Mouse (Mus musculus) liver, postnatal 0 days (tissue): ENCODE data around the gene Olfr402. TPM values are rescaled to one million over a fixed set of nuclear protein-coding genes. Genes with fewer than 3 reads are reported as not detected.

Source experiments
- ATAC-seq: fragments of 200-750 bp; cut with Nextera tagmentation; 2 replicates; pipeline ENCODE4 v1.8.0; 2017; ENCODE audit warnings: mild to moderate bottlenecking, moderate library complexity
- DNase-seq: peaks from one replicate; pipeline ENCODE4 v3.0.0-alpha.2; 2016
- H3K27ac ChIP-seq: fragments of 300-500 bp; sonication (generic); 2 replicates; pipeline ENCODE4 v1.5.1; 2014; ENCODE audit warnings: antibody characterized with exemption, moderate library complexity, mild to moderate bottlenecking, low read depth
- H3K27me3 ChIP-seq: fragments of 300-500 bp; sonication (generic); 2 replicates; pipeline ENCODE4 v1.6.1; 2014; ENCODE audit warnings: low read length, control low read depth, mixed read lengths; ENCODE audit not compliant: insufficient read depth
- H3K36me3 ChIP-seq: fragments of 300-500 bp; sonication (generic); replicated peaks from 2 replicates; pipeline ENCODE4 v1.6.1; 2014; ENCODE audit warnings: mild to moderate bottlenecking, control low read depth, low read length, moderate library complexity, mixed read lengths; ENCODE audit not compliant: insufficient read depth
- H3K4me1 ChIP-seq: fragments of 300-500 bp; sonication (generic); 2 replicates; pipeline ENCODE4 v1.6.1; 2014; ENCODE audit warnings: antibody characterized with exemption, mild to moderate bottlenecking, control low read depth; ENCODE audit not compliant: insufficient read depth
- H3K4me2 ChIP-seq: fragments of 300-500 bp; sonication (generic); 2 replicates; pipeline ENCODE4 v1.6.1; 2014; ENCODE audit warnings: low read depth, mild to moderate bottlenecking, low read length, moderate library complexity, mixed read lengths
- H3K4me3 ChIP-seq: fragments of 300-500 bp; sonication (generic); 2 replicates; pipeline ENCODE4 v1.5.1; 2014; ENCODE audit warnings: low read depth, low read length
- H3K9ac ChIP-seq: fragments of 300-500 bp; sonication (generic); replicated peaks from 2 replicates; pipeline ENCODE4 v1.6.1; 2014; ENCODE audit warnings: mild to moderate bottlenecking, moderate library complexity
- H3K9me3 ChIP-seq: fragments of 300-500 bp; sonication (generic); 2 replicates; pipeline ENCODE4 v1.6.1; 2016; ENCODE audit warnings: mild to moderate bottlenecking, control low read depth, low read length, mixed read lengths
- CTCF ChIP-seq: sonication (generic); IDR thresholded peaks from 2 replicates; pipeline ENCODE4 v1.5.1; 2016; ENCODE audit warnings: antibody characterized with exemption, low read depth
- EP300 ChIP-seq: IDR thresholded peaks from 2 replicates; pipeline ENCODE4 v1.6.1; 2016; ENCODE audit warnings: antibody characterized with exemption, low read depth, mild to moderate bottlenecking
- WGBS: fragments of 180-500 bp; shearing (Covaris S2); extraction: QIAGEN DNeasy Blood & Tissue Kit; methylation state at CpG from one replicate; pipeline ENCODE4 v1.1.7; 2014; ENCODE audit not compliant: insufficient replicate concordance; 5-methylcytosine and 5-hydroxymethylcytosine counted together
- polyA plus RNA-seq: library from polyadenylated mRNA; unstranded; fragments of >200 nt; fragmentation: Nextera tagmentation; extraction: Ambion mirVana; gene quantifications from 2 replicates; pipeline ENCODE4 v1.2.1, GENCODE M21; 2015

Gene Olfr402
- polyA plus RNA-seq, 1 experiment from 2014 or later = not detected

GRCm38 (mm10) chr11:74183745-74184144, 30.4 kb downstream of the Olfr402 start:
- Histone ChIP-seq H3K4me3 (no peak overlapping the region), H3K4me2 (no peak overlapping the region), H3K27me3 (no peaks in the 10 kb centered on the region), H3K27ac (no peak overlapping the region), H3K9ac (no peak overlapping the region), H3K4me1 (no peaks in the 10 kb centered on the region), H3K36me3 (no peaks in the 10 kb centered on the region), H3K9me3 (no peaks in the 10 kb centered on the region)
- TF ChIP-seq EP300 = no peak
- TF ChIP-seq CTCF = no peak
- ATAC-seq (no peak), DNase-seq (no peak)
- 76% methylated on average over 4 of the region's 4 CpGs for WGBS

GRCm38 (mm10) chr11:74185949-74186348, 32.6 kb downstream of the Olfr402 start, which contains the start of gene Olfr403:
Olfr403 (plus strand) TSS chr11:74186249.
- H3K9me3 ChIP-seq = no peaks in the 10 kb centered on the region
- H3K36me3 ChIP-seq = no peaks in the 10 kb centered on the region
- no peak within 1 kb of the TSS for H3K9ac ChIP-seq
- TF ChIP-seq EP300 (no peak), CTCF (no peak)
- no peak for ATAC-seq
- no peak within 1 kb of the TSS for H3K27ac ChIP-seq
- H3K27me3 ChIP-seq = no peaks in the 10 kb centered on the region
- no peak for DNase-seq
- no peaks in the 10 kb centered on the region for H3K4me1 ChIP-seq
- no peak within 1 kb of the TSS for H3K4me2 ChIP-seq
- H3K4me3 ChIP-seq = no peak within 1 kb of the TSS

Other genes with a start within 250 kb of the Olfr402 start
- gene Olfr395, start 244.2 kb upstream of the Olfr402 start, polyA plus RNA-seq = not detected in 2 replicates
- not detected in 2 replicates for gene Olfr23, start 216.9 kb upstream of the Olfr402 start, polyA plus RNA-seq
- gene Olfr397, start 192.7 kb upstream of the Olfr402 start, polyA plus RNA-seq = not detected in 2 replicates
- gene Olfr398, start 163.1 kb upstream of the Olfr402 start, polyA plus RNA-seq = not detected in 2 replicates
- not detected in 2 replicates for gene Olfr139, start 97.0 kb upstream of the Olfr402 start, polyA plus RNA-seq
- not detected in 2 replicates for gene Olfr399, start 96.9 kb upstream of the Olfr402 start, polyA plus RNA-seq
- gene Zfp616, start 83.6 kb upstream of the Olfr402 start, polyA plus RNA-seq = not detected in 2 replicates
- not detected in 2 replicates for gene Olfr401, start 39.8 kb upstream of the Olfr402 start, polyA plus RNA-seq
- gene Olfr403, start 32.7 kb downstream of the Olfr402 start, polyA plus RNA-seq = not detected in 2 replicates
- gene Olfr43, start 57.9 kb downstream of the Olfr402 start, polyA plus RNA-seq = not detected in 2 replicates
- not detected in 2 replicates for gene Olfr406, start 106.3 kb downstream of the Olfr402 start, polyA plus RNA-seq
- gene Olfr59, start 130.2 kb downstream of the Olfr402 start, polyA plus RNA-seq = not detected in 2 replicates
- not detected in 2 replicates for gene Olfr410, start 184.5 kb downstream of the Olfr402 start, polyA plus RNA-seq
- not detected in 2 replicates for gene Olfr411, start 199.1 kb downstream of the Olfr402 start, polyA plus RNA-seq
- gene Olfr412, start 208.5 kb downstream of the Olfr402 start, polyA plus RNA-seq = not detected in 2 replicates